Mouse (Mus musculus): ENCODE measurements at regions not wholly inside any gene's neighbourhood (a gene's known extent, or its start where the extent isn't known, plus 50 kb on each side); places are given as distances from the start of the nearest gene placed in this dataset.
"Not testable (repeated sequence)": the region's sequence is repeated elsewhere in the genome, so short reads cannot be mapped to it uniquely, and the experiment has no call there.

- DNase-seq (ENCODE audit: low spot score), result no peak
Measured at GRCm38 (mm10) chr10:117567379-117568137, 61.7 kb upstream of the Cpm start.

- DNase-seq (ENCODE audit: low spot score), result no peak
Measured at GRCm38 (mm10) chr10:117566648-117567378, 62.5 kb upstream of the Cpm start.

- DNase-seq (ENCODE audit: low spot score), result no peak
Measured at GRCm38 (mm10) chr10:117566204-117566603, 63.1 kb upstream of the Cpm start.

GRCm38 (mm10) chr10:117565529-117566086 lies 63.7 kb upstream of the Cpm start:
- no peak for DNase-seq (ENCODE audit: low spot score)

GRCm38 (mm10) chr10:117565110-117565509 lies 64.2 kb upstream of the Cpm start:
- no peak for DNase-seq (ENCODE audit: low spot score)

- no peak for DNase-seq (ENCODE audit: low spot score)
Measured at GRCm38 (mm10) chr10:117564118-117565040, 64.9 kb upstream of the Cpm start.

- no peak for DNase-seq (ENCODE audit: low spot score)
Measured at GRCm38 (mm10) chr10:117563429-117564117, 65.7 kb upstream of the Cpm start.

GRCm38 (mm10) chr10:117562850-117563248 lies 66.5 kb upstream of the Cpm start:
- not testable (repeated sequence) for DNase-seq (ENCODE audit: low spot score)

GRCm38 (mm10) chr10:117561909-117562849 lies 67.1 kb upstream of the Cpm start:
- no peak for DNase-seq (ENCODE audit: low spot score)

GRCm38 (mm10) chr10:117561279-117561820 lies 68.0 kb upstream of the Cpm start:
- DNase-seq (ENCODE audit: low spot score), result no peak

GRCm38 (mm10) chr10:117560396-117561278 lies 68.7 kb upstream of the Cpm start:
- no peak for DNase-seq (ENCODE audit: low spot score)

- DNase-seq (ENCODE audit: low spot score), result no peak
Measured at GRCm38 (mm10) chr10:117559615-117560395, 69.5 kb upstream of the Cpm start.

GRCm38 (mm10) chr10:117558891-117559614 lies 70.2 kb upstream of the Cpm start:
- DNase-seq (ENCODE audit: low spot score), result no peak

GRCm38 (mm10) chr10:117558292-117558800 lies 71.0 kb upstream of the Cpm start:
- DNase-seq (ENCODE audit: low spot score), result no peak

- no peak for DNase-seq (ENCODE audit: low spot score)
Measured at GRCm38 (mm10) chr10:117557666-117558065, 71.6 kb upstream of the Cpm start.

- no peak for DNase-seq (ENCODE audit: low spot score)
Measured at GRCm38 (mm10) chr10:117556851-117557542, 72.3 kb upstream of the Cpm start.
